Mouse (Mus musculus) E14TG2a.4 (cell line): ENCODE measurements around the gene Adgrl1.

ENCODE experiments used
- CTCF ChIP-seq: conservative IDR thresholded peaks from 2 replicates; pipeline ENCODE4 v1.5.1; 2014; ENCODE audit warnings: low read length
- POU5F1 ChIP-seq: IDR thresholded peaks from 2 replicates; pipeline ENCODE4 v1.6.1; 2014; ENCODE audit warnings: low read length, borderline replicate concordance

- TF ChIP-seq POU5F1 (no peak), CTCF (no peak)
Measured at GRCm38 (mm10) chr8:83955958-83956218, 56.0 kb downstream of the Adgrl1 start.
